Mouse (Mus musculus) Patski (cell line): ENCODE data around the gene Ncf4. TPM values are rescaled to one million over a fixed set of nuclear protein-coding genes. Genes with fewer than 3 reads are reported as not detected.
A peak's percentile ranks its signal among the peaks of the same experiment; 100 is the strongest.

Source experiments
- ATAC-seq: fragments of 100-300 bp; one replicate; pipeline ENCODE4 v1.8.0; 2021
- CTCF ChIA-PET: fragments of 350-600 bp; sonication (Branson Sonifier 250); formaldehyde crosslinking; loops from one replicate; lab custom pipeline; 2022; ENCODE audit warnings: inconsistent platforms; lab: Charles Lee
- POLR2A ChIA-PET: fragments of 350-600 bp; sonication (Branson Sonifier 250); formaldehyde crosslinking; loops from one replicate; lab custom pipeline; 2022; ENCODE audit warnings: antibody characterized with exemption, inconsistent platforms; lab: Charles Lee
- DNase-seq: peaks from one replicate; pipeline ENCODE4 v3.0.0-alpha.2; 2011; ENCODE audit warnings: low read depth, low spot score
- H3K27me3 ChIP-seq: fragments of 371-371 bp; one replicate; pipeline ENCODE4 v1.5.1; 2021
- CTCF ChIP-seq: fragments of 100-300 bp; IDR thresholded peaks from one replicate; pipeline ENCODE4 v1.5.1; 2021
- in situ Hi-C: fragments of 300-500 bp; cut with MboI; formaldehyde crosslinking; loops from 3 replicates; pipeline ENCODE4 v1.11.1; 2018; ENCODE audit warnings: low pct_unique_long_range_greater_than_20kb, mixed read lengths
- polyA plus RNA-seq: library from polyadenylated mRNA; unstranded; gene quantifications from one replicate; pipeline ENCODE4 v1.2.3, GENCODE M21; 2021

Ncf4 gene
- 0.53 TPM for polyA plus RNA-seq

GRCm38 (mm10) chr15:78244695-78245492 is at the start of gene Ncf4:
Gene Ncf4, plus strand, starts transcription at chr15:78244801.
- H3K27me3 ChIP-seq, result peaks cover 12% of the 10 kb centered on the region

GRCm38 (mm10) chr15:78195096-78195880 is 49.3 kb upstream of the Ncf4 start:
- no peak for DNase-seq
- CTCF ChIA-PET, result interaction anchor here (1.3 kb wide), 1 partner anchor 11 kb away, joined by 3 read pairs; no protein-coding TSS in a partner anchor
- no peak for ATAC-seq
- in situ Hi-C loops, result no loop called here
- POLR2A ChIA-PET, result no interaction called here
- no peak for TF ChIP-seq CTCF
- peaks cover 39% of the 10 kb centered on the region for H3K27me3 ChIP-seq

More at GRCm38 (mm10) chr15:78244695-78245492, at the start of gene Ncf4:
- no peak for TF ChIP-seq CTCF
- ATAC-seq, result no peak
- in situ Hi-C loops, result loop anchor here (5.0 kb wide), 1 partner anchor 63 kb away; no protein-coding TSS in a partner anchor
- POLR2A ChIA-PET, result no interaction called here
- CTCF ChIA-PET, result no interaction called here
- DNase-seq, result no peak

GRCm38 (mm10) chr15:78204053-78204847 is 40.4 kb upstream of the Ncf4 start:
- ChIA-PET CTCF (interaction anchor here (1.3 to 2.3 kb wide), 4 partner anchors 10 to 35 kb away, joined by 4 to 13 read pairs (median 5); no protein-coding TSS in a partner anchor), POLR2A (interaction anchor here (1.3 kb wide), 1 partner anchor 417 kb away, joined by 3 read pairs; no protein-coding TSS in a partner anchor)
- H3K27me3 ChIP-seq, result peaks cover 56% of the 10 kb centered on the region
- no peak for TF ChIP-seq CTCF
- in situ Hi-C loops, result no loop called here
- DNase-seq (no peak), ATAC-seq (no peak)

GRCm38 (mm10) chr15:78205192-78205591 is 39.4 kb upstream of the Ncf4 start:
- POLR2A ChIA-PET, result no interaction called here
- in situ Hi-C loops, result no loop called here
- ATAC-seq, result peak; percentile 28
- CTCF ChIA-PET, result interaction anchor here (1.6 to 2.3 kb wide), 3 partner anchors 11 to 34 kb away, joined by 4 to 13 read pairs (median 6); no protein-coding TSS in a partner anchor
- no peak for TF ChIP-seq CTCF
- DNase-seq, result peak; percentile 9
- peaks cover 56% of the 10 kb centered on the region for H3K27me3 ChIP-seq

GRCm38 (mm10) chr15:78206312-78206711 is 38.3 kb upstream of the Ncf4 start, which contains the start of gene Pvalb:
Gene Pvalb, minus strand, starts transcription at chr15:78206400.
- ChIA-PET CTCF (interaction anchor here (0.8 to 2.3 kb wide), 3 partner anchors 12 to 27 kb away, joined by 3 to 13 read pairs (median 3); no protein-coding TSS in a partner anchor), POLR2A (no interaction called here)
- in situ Hi-C loops, result no loop called here
- no peak for DNase-seq
- no peak for ATAC-seq
- TF ChIP-seq CTCF, result no peak
- H3K27me3 ChIP-seq, result peaks cover 55% of the 10 kb centered on the region

GRCm38 (mm10) chr15:78210203-78210602 is 34.4 kb upstream of the Ncf4 start:
- TF ChIP-seq CTCF, result no peak
- in situ Hi-C loops, result no loop called here
- ATAC-seq (no peak), DNase-seq (no peak)
- ChIA-PET POLR2A (no interaction called here), CTCF (interaction anchor here (1.6 kb wide), 1 partner anchor 29 kb away, joined by 3 read pairs; no protein-coding TSS in a partner anchor)
- H3K27me3 ChIP-seq, result peaks cover 17% of the 10 kb centered on the region

GRCm38 (mm10) chr15:78211367-78211766 is 33.2 kb upstream of the Ncf4 start:
- ATAC-seq (no peak), DNase-seq (no peak)
- CTCF ChIA-PET, result interaction anchor here (0.7 kb wide), 1 partner anchor 32 kb away, joined by 3 read pairs; no protein-coding TSS in a partner anchor
- POLR2A ChIA-PET, result no interaction called here
- TF ChIP-seq CTCF, result no peak
- in situ Hi-C loops, result no loop called here
- H3K27me3 ChIP-seq, result peaks cover 6% of the 10 kb centered on the region

- ChIA-PET CTCF (no interaction called here), POLR2A (no interaction called here)
- no peak for DNase-seq
- H3K27me3 ChIP-seq, result peaks cover 9% of the 10 kb centered on the region
- no peak for ATAC-seq
- TF ChIP-seq CTCF, result no peak
- in situ Hi-C loops, result no loop called here
Measured at GRCm38 (mm10) chr15:78215269-78215668, 29.3 kb upstream of the Ncf4 start.

GRCm38 (mm10) chr15:78227816-78228215 is 16.8 kb upstream of the Ncf4 start:
- in situ Hi-C loops, result no loop called here
- POLR2A ChIA-PET, result interaction anchor here (0.6 kb wide), 1 partner anchor 15 kb away, joined by 3 read pairs; no protein-coding TSS in a partner anchor
- ATAC-seq, result no peak
- peaks cover 21% of the 10 kb centered on the region for H3K27me3 ChIP-seq
- CTCF ChIA-PET, result no interaction called here
- no peak for DNase-seq
- TF ChIP-seq CTCF, result no peak
